Mouse (Mus musculus): ENCODE data around the gene Zfp146. TPM values are rescaled to one million over a fixed set of nuclear protein-coding genes. Genes with fewer than 3 reads are reported as not detected.
"Not testable (repeated sequence)": the region's sequence is repeated elsewhere in the genome, so short reads cannot be mapped to it uniquely, and the experiment has no call there.

The Zfp146 gene
- total RNA-seq, 2 experiments from 2014 or later = 62.2 to 88.0 TPM

- no peak for ATAC-seq (replicated peaks; ENCODE audit: poor library complexity)
Observed at GRCm38 (mm10) chr7:30136826-30137225, 32.7 kb downstream of the Zfp146 start.

GRCm38 (mm10) chr7:30132396-30132795 lies 37.2 kb downstream of the Zfp146 start:
- ATAC-seq (replicated peaks; ENCODE audit: poor library complexity) = no peak

- peak; percentile 72 for ATAC-seq (replicated peaks; ENCODE audit: poor library complexity)
Observed at GRCm38 (mm10) chr7:30129900-30130299, 39.6 kb downstream of the Zfp146 start.

- ATAC-seq (replicated peaks; ENCODE audit: poor library complexity) = no peak
Observed at GRCm38 (mm10) chr7:30122188-30122530, 47.4 kb downstream of the Zfp146 start.

- ATAC-seq (replicated peaks; ENCODE audit: poor library complexity) = peak; percentile 96
Observed at GRCm38 (mm10) chr7:30121308-30122187, 48.0 kb downstream of the Zfp146 start, which contains the start of gene Zfp382. TSS of gene Zfp382 (plus strand) at chr7:30121942.

GRCm38 (mm10) chr7:30117935-30118334 lies 51.6 kb downstream of the Zfp146 start:
- ATAC-seq (replicated peaks; ENCODE audit: poor library complexity) = not testable (repeated sequence)

GRCm38 (mm10) chr7:30116076-30116475 lies 53.5 kb downstream of the Zfp146 start:
- ATAC-seq (replicated peaks; ENCODE audit: poor library complexity) = no peak

Other genes with a start within 250 kb of the Zfp146 start
- gene Zfp74, start 215.7 kb downstream of the Zfp146 start, total RNA-seq (2015) = 14.5 and 19.5 TPM in 2 replicates
- gene Zfp74, start 215.7 kb downstream of the Zfp146 start, total RNA-seq (2017) = 7.2 and 8.0 TPM in 2 replicates
- gene Zfp568, start 185.8 kb downstream of the Zfp146 start, total RNA-seq (2015) = 17.2 and 22.3 TPM in 2 replicates
- gene Zfp568, start 185.8 kb downstream of the Zfp146 start, total RNA-seq (2017) = 38.4 and 53.5 TPM in 2 replicates
- 1.1 and 1.8 TPM in 2 replicates for gene Zfp14, start 118.4 kb downstream of the Zfp146 start, total RNA-seq (2015)
- gene Zfp14, start 118.4 kb downstream of the Zfp146 start, total RNA-seq (2017) = 1.2 and 2.1 TPM in 2 replicates
- gene Zfp82, start 96.8 kb downstream of the Zfp146 start, total RNA-seq (2015) = 4.4 and 4.9 TPM in 2 replicates
- gene Zfp82, start 96.8 kb downstream of the Zfp146 start, total RNA-seq (2017) = 3.4 and 4.9 TPM in 2 replicates
- gene Gm26920, start 79.3 kb downstream of the Zfp146 start, total RNA-seq (2015) = not detected in 2 replicates
- not detected in 2 replicates for gene Gm26920, start 79.3 kb downstream of the Zfp146 start, total RNA-seq (2017)
- gene Zfp566, start 79.2 kb downstream of the Zfp146 start, total RNA-seq (2015) = 9.2 and 11.8 TPM in 2 replicates
- 4.2 and 5.5 TPM in 2 replicates for gene Zfp566, start 79.2 kb downstream of the Zfp146 start, total RNA-seq (2017)
- gene Zfp260, start 75.0 kb downstream of the Zfp146 start, total RNA-seq (2015) = 33.1 and 34.6 TPM in 2 replicates
- gene Zfp260, start 75.0 kb downstream of the Zfp146 start, total RNA-seq (2017) = 26.4 and 35.4 TPM in 2 replicates
- gene Zfp382, start 47.8 kb downstream of the Zfp146 start, total RNA-seq (2015) = 2.7 and 4.2 TPM in 2 replicates
- gene Zfp382, start 47.8 kb downstream of the Zfp146 start, total RNA-seq (2017) = 7.1 and 8.2 TPM in 2 replicates
- 0.98 TPM in 1 of 2 replicates, not detected in the other for gene Cox7a1, start 14.4 kb upstream of the Zfp146 start, total RNA-seq (2015)
- 3.3 and 7.0 TPM in 2 replicates for gene Cox7a1, start 14.4 kb upstream of the Zfp146 start, total RNA-seq (2017)
- gene Capns1, start 29.1 kb upstream of the Zfp146 start, total RNA-seq (2015) = 319 and 322 TPM in 2 replicates
- 165 and 206 TPM in 2 replicates for gene Capns1, start 29.1 kb upstream of the Zfp146 start, total RNA-seq (2017)
- gene Polr2i, start 62.2 kb upstream of the Zfp146 start, total RNA-seq (2015) = 75.7 and 78.4 TPM in 2 replicates
- 60.6 and 69.9 TPM in 2 replicates for gene Polr2i, start 62.2 kb upstream of the Zfp146 start, total RNA-seq (2017)
- gene Tbcb, start 62.5 kb upstream of the Zfp146 start, total RNA-seq (2015) = 95.9 and 112 TPM in 2 replicates
- 27.6 and 37.1 TPM in 2 replicates for gene Tbcb, start 62.5 kb upstream of the Zfp146 start, total RNA-seq (2017)
- 0.32 TPM in 1 of 2 replicates, not detected in the other for gene Ovol3, start 66.0 kb upstream of the Zfp146 start, total RNA-seq (2015)
- 0.12 TPM in 1 of 2 replicates, not detected in the other for gene Ovol3, start 66.0 kb upstream of the Zfp146 start, total RNA-seq (2017)
- 0.39 TPM in 1 of 2 replicates, not detected in the other for gene Thap8, start 110.3 kb upstream of the Zfp146 start, total RNA-seq (2015)
- gene Thap8, start 110.3 kb upstream of the Zfp146 start, total RNA-seq (2017) = 0.33 and 0.34 TPM in 2 replicates
- 14.7 and 22.8 TPM in 2 replicates for gene Wdr62, start 110.7 kb upstream of the Zfp146 start, total RNA-seq (2015)
- 7.8 and 11.5 TPM in 2 replicates for gene Wdr62, start 110.7 kb upstream of the Zfp146 start, total RNA-seq (2017)
- gene Clip3, start 122.0 kb upstream of the Zfp146 start, total RNA-seq (2015) = not detected in 2 replicates
- gene Clip3, start 122.0 kb upstream of the Zfp146 start, total RNA-seq (2017) = not detected in 2 replicates
- 17.8 and 21.9 TPM in 2 replicates for gene Alkbh6, start 139.0 kb upstream of the Zfp146 start, total RNA-seq (2015)
- gene Alkbh6, start 139.0 kb upstream of the Zfp146 start, total RNA-seq (2017) = 34.2 and 41.8 TPM in 2 replicates
- gene Syne4, start 145.1 kb upstream of the Zfp146 start, total RNA-seq (2015) = 0.24 and 0.25 TPM in 2 replicates
- gene Syne4, start 145.1 kb upstream of the Zfp146 start, total RNA-seq (2017) = 2.0 TPM in 1 of 2 replicates, not detected in the other
- 0.47 TPM in 1 of 2 replicates, not detected in the other for gene E130208F15Rik, start 152.0 kb upstream of the Zfp146 start, total RNA-seq (2015)
- 1.6 and 2.0 TPM in 2 replicates for gene E130208F15Rik, start 152.0 kb upstream of the Zfp146 start, total RNA-seq (2017)
- 7.6 and 9.0 TPM in 2 replicates for gene Sdhaf1, start 154.1 kb upstream of the Zfp146 start, total RNA-seq (2015)
- gene Sdhaf1, start 154.1 kb upstream of the Zfp146 start, total RNA-seq (2017) = 10.5 and 11.7 TPM in 2 replicates
- gene Lrfn3, start 193.0 kb upstream of the Zfp146 start, total RNA-seq (2015) = not detected in 2 replicates
- gene Lrfn3, start 193.0 kb upstream of the Zfp146 start, total RNA-seq (2017) = not detected in 2 replicates
- gene Tyrobp, start 244.0 kb upstream of the Zfp146 start, total RNA-seq (2015) = 406 and 473 TPM in 2 replicates
- gene Tyrobp, start 244.0 kb upstream of the Zfp146 start, total RNA-seq (2017) = 229 and 322 TPM in 2 replicates